Mouse (Mus musculus) adipocyte (in vitro differentiated cells): ENCODE results near the gene Myt1l.

Source experiments
- DNase-seq: peaks from one replicate; pipeline ENCODE4 v3.0.0-alpha.2; 2016; ENCODE audit warnings: low spot score

Myt1l gene

DNA sequence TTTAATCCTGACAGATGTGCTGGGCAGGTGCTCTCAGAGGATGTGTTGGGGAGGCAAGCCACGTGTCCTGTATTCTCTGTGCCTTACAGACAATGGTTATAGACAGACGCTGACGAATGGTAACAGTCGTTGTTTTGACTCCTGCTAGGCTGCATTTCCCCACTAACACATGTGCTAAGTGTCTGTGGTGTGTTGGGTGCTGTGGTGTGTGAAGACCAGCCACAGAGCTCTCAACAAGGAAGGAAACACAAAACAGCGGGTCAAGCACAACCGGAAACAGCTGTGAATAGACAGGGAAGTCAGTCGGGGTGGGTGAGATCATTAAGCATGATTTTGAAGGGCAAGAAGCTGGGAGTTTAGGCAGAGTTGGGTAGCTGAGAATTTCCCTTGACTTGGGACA is 41.1 kb downstream of the Myt1l start:
- DNase-seq, result no peak

DNA sequence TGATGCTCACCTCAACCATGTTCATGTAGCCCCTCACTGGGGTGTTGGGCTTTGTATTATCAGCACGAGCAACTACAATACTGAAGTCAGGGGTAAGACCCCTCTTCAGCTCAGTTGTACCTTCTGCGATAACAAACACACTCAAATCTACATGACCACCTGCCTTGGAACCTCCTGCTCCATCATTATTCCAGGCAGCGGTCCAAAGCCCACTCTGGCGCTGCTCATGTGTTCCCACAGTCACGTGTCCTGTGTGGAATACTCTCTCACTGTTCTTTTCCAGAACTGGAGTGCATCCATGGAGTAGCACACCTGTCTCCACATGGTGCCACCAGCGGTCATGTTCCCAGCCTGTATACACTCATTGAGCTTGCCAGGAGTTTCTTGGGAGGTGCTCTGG is 42.2 kb downstream of the Myt1l start:
- no peak for DNase-seq

DNA sequence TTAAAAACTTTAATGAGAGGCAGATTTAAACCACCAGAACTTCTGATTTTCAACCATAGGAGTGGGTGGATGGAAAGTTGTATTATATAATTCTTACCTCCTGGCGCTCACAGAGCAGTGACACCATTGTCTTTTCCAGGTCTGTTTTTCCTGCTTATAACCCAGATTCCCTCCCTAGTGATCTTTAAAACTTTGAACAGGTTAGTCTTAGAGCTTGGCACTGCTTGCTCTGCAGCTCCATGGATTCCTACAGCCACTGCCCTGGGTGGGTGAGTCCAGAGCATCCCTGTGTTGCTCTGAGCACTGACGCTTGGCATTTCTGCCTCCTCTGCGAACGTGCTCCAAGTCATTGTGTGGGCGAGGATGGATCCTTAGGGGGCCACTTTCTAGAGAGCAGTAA is 43.4 kb downstream of the Myt1l start:
- no peak for DNase-seq

DNA sequence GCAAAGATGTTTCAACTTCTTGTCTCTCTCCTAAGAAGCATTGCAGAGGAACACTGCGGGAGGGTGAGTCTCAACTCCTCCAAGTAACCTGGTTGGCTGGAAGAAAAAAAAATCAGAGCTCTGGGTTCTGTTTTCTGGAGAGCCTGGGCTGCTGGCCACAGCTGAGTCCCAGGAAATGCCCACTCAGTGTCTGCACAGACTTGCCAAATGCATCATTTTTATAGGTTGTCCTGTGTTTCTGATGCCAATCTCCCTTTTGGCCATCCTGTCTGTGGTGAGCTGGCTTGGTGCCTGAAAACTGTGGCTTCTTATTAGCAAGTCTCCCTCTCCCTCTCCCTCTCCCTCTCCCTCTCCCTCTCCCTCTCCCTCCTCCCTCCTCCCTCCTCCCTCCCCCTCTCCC is 65.6 kb downstream of the Myt1l start:
- no peak for DNase-seq

DNA sequence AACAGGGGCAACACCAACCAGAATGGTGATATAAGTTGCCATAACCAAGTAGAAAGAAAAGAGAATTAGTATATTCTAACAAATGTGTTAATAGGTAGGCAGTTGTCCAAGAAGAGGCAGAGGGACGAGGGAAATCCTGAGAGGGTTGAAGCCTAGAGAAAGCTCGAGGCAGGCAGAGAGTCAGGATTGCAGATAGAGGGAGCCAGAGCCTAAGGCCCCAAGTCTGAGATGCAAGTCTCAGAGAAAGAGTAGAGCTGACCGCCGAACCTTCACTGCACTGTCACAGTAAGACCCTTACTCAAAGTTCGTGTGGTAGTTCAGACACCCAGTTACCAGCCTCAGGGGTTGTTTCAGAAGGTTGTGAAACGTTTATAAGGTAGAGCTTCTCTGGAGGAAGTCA is 71.7 kb downstream of the Myt1l start:
- DNase-seq, result no peak

DNA sequence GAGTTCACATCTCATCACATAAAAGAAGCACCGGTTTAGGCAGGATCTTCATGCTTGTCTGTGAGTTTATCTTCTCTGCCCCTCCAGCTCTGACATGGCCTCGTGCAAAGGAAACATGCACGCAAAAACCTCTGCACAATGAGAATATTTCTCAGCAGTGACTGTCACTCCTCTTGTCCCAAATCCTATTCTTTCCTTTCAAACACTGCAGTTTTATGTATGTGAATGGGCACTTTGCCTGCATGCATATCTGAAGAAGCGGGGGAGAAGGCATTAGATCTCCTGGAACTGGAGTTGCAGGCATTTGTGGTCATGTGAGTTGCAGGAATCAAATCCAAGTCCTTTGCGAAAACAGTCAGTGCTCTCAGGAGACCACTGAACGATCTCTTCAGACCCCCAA is 73.0 kb downstream of the Myt1l start:
- DNase-seq, result no peak

DNA sequence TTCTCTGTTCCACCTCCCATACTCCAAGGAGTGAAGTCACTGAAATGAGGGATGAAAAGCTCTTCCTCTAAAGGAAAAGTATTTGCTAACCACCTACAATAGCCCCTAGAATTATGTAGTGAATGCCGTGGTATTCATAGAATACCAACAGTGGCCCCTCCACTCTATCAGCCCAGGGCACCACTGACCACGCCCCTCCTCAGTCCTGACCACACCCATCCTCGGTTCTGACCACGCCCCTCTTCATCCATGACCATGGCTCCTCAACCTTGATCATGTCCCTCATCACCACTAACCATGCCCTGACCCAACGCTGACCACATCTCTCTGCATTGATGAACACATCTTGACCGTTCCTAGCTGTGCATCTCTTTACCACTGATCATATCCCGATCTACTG is 76.5 kb downstream of the Myt1l start:
- DNase-seq, result no peak

DNA sequence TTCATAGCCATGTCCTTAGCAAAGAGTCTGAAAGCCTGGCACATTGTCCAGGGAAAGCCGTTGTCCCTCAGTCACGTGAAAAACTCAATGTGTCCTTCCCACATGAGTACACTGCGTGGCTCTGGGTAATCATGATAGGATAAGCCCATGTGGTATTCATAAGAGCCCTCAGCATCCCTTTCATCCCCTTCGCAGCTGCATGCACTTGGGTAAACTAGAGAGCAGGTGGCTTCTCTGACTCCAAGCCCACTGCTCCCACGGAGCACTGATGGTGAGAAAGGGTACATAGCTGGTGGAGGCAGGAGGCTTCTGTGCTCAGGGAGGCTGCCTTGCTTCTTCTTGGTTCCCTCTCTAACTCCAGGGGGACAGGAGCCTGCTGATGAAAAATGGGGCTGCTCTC is 76.9 kb downstream of the Myt1l start:
- DNase-seq, result no peak

DNA sequence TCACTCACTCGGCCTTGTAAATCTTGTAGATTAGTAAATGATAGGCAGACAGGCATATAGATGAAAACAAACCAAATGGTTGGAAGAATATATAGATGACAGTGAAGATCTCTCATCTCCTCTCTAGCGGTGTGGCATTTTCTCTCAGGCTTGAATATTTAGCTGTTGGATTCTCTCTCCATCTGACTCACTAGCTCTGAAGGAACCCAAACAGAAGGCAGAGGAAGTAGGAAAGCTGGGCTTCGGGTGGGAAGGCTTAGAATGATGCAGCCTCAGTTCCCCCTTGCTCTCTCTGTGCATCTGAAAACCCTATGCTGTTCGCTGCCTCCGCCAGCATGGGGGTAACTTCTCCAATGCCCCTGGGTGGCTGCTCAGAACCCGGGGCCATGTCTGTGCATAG is 78.0 kb downstream of the Myt1l start:
- no peak for DNase-seq

DNA sequence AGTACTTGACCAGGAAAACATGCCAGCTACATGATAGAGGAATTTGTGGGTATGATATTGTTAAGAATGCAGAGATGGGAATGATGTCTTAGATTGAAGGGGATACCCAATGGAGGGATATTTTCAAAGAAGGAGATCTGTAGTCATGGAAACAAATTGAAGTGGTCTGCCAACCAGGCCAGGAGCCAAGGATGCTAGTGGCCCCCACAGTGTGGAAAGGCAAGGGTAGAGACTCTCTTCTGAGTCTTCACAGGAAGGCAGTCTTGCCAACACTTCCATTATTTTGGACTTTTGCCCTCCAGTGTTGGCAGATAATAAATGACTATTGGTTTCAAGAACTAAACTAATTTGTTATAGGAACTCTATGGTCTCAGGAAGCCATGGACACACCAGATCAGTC is 89.6 kb downstream of the Myt1l start:
- no peak for DNase-seq

DNA sequence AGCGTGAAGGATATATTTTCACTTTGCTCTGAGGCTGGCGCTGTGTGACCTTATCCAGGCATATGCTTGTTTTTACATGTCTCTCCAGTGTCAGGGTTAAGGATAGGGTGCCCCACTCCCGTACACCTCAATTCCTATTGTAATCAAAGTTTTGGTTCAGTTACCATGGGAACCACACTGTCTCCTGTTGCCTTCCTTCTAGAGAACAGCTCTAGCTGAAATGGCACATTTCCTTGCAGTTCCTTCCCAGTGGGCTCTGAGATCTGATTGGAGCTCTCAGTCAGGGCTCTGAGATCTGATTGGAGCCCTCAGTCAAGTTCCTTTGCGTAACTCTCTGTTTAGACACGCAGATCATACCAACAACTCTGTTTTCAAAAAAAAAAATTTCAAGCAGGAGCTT is 93.3 kb downstream of the Myt1l start:
- no peak for DNase-seq

DNA sequence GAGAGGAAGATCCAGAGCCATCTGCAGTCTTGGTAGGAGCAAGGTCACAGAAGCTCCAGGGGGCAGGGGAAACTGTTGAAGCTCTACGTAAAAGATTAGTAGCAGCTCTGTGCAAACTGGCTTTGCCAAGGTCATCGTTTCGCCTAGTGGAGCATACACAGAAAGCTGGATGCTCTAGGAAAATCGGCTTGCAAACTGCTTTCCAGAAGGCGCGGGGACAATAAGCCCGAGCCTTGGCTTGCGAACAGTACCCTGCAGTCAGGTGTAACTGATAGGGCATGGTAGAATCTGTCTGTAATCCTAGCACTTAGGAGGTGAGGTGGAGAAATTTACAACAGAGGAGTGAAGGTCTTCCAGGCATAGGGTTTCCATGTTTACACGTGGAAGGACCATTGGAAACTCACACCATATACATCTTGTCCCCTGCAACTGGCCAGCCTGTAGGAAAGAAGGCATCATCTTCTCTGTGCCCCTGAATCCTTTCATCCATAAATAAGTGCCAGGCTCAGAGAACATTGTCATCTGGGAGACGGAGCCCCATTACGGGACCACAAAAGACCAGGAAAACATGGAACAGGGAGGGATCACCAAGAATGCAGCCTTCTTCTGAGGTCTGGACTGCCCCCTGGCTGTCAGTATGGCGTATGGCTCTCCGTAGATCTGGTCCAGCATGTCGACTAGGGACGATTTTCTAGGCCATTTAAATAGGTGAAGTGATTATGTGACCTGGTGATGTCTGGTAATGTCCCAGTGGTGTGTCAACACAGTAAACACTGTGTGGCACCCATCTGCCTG is 100.0 kb downstream of the Myt1l start:
- DNase-seq, result no peak

DNA sequence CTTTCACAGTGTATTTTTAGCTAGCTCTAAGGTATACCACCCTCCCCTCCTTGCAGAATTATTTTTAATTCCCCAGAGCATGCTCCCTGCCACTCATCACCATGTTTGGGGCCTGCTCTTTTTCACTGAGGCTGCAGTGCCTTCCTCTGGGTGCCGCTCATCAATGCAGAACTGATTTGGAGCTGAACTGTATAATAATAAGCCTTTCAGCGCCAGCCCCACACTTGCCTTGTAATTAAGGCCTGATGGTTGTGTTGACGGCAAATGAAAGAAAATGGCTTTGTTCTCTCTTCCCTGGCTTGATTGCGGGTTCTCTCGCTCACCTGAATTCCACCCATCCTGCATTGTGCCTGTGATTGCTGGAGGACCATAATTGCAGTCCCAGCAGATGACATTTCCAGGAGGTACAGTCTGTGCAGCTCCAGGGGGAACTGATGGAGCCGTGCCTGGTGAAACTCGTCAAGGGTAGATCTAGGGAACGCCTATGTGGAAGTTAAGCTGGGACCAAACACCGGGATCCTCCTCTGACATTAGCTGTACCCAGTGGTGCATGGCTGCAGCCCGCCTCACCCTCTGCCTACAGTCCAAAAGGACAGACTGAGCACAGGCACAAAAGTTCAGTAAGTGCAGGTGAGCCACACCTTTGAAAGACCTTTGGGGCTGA is 101.8 kb downstream of the Myt1l start:
- no peak for DNase-seq

DNA sequence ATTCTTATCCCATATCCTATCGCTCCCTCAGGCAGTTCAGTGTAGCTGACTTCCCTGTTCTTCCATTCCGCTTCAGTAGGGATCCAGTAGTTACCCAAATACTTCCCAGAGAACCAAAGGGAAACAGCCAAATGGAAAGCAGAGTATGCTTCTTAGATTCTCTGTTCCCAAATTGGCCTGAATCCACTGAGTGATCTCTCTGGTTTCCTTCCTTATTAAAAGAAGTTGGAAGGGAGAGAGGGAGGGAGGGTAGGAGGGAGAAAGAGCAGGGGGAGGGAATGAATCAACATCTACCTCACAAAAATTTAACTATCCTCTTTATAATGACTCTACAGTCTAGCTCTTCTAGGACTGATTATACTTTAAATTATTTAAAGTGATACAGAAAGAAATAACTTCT is 106.3 kb downstream of the Myt1l start:
- DNase-seq, result no peak

DNA sequence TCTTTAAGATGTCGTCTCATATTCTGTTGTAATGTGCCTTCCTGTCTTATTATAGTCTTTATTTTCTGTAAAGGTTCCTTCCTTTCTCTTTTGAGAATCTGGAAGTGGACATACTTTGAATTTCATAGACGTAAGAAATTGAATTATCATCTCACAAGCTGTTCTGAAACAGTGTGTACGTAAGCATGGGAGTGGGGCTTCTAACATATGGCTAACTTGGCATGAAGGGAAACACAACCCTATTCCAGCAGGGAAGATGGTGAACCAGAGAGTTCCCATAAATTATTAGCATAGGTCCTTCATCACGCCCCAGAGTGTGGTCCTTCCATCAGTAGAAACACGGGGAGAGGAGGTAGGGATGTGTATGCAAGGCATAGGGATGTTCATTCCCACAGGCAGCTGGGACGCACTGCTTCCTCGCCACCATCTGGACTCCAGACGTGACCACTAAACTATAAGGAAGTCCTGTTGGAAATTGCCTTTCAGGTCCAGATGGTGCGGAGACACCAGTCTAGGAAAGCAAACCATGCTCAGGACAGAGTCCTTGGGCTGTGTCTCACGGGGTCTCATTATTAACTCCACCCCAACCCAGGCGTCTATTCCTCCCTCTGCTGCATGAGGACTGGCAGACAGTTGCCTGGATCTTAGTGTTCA is 111.5 kb downstream of the Myt1l start:
- no peak for DNase-seq

DNA sequence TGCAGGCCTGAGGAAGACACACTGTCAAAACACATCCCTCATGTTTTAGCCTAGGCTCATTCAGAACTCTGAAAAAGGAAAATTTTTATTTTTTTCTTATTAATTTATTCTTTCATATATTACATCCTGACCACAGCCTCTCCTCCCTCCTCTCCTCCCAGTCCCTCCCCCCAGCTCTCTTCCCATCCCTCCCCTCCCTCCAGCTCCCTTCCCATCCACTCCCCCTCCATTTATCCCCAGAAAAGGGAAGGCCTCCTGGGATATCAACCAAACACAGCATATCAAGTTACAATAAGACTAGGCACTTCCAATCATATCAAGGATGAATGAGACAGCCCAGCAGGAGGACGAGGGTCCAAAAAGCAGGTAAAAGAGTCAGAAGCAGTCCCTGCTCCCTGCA is 112.0 kb downstream of the Myt1l start:
- no peak for DNase-seq

DNA sequence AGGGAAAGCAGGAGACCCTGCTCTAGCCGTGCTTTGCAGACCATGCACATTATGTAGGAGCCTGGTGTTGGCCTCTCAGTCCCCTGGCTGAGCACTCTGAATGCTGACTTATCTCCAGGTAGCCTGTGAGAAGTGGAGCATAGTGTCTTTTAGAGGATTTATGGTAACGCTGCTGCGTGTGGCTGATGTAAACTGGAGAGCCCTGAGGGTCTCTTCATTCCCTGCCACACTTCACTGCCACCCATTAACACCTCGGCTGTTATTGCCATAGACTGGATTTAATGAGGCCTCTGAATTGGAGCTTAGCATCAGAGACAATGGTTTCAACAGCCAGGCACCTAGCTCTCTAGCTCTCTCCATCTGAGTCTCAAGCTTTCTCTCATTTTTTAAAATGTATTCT is 114.7 kb downstream of the Myt1l start:
- no peak for DNase-seq

DNA sequence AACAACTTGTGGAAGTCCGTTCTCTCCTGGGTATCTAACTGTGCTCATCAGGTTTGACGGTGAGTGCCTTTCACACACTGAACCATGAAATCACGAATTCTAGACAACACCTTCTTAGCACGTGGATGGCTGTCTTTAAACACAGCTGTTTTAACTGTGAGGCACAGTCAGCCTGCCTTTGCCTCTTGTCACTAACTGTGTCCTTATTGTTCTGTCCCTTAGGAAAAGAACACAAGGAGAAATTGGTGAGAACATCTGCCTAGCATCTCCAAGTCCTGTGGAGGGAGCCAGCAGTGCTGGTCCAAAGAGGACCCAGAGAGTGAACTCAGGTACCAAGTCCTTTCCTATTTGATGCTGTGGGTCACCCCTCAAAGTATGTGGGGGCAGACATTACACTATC is 115.9 kb downstream of the Myt1l start:
- no peak for DNase-seq

DNA sequence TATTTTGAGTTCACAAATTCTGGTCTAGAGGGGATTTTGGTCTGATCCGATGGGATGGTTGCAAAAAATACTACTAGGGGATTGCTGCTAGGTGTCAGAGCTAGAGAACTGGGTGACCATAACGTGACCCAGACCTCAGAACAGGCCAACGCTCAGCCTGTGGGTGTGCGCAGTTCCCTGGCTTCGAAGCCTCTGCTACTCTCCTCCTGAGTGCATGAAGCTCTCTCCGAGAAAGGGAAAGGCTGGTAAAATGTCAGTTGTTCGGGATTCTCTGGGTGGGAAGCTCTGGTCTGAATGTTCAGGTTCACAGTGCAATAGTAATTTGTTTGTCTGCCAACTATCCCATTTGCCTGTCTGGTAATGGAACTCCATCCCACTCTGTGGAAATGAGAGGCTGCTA is 116.5 kb downstream of the Myt1l start:
- DNase-seq, result no peak

DNA sequence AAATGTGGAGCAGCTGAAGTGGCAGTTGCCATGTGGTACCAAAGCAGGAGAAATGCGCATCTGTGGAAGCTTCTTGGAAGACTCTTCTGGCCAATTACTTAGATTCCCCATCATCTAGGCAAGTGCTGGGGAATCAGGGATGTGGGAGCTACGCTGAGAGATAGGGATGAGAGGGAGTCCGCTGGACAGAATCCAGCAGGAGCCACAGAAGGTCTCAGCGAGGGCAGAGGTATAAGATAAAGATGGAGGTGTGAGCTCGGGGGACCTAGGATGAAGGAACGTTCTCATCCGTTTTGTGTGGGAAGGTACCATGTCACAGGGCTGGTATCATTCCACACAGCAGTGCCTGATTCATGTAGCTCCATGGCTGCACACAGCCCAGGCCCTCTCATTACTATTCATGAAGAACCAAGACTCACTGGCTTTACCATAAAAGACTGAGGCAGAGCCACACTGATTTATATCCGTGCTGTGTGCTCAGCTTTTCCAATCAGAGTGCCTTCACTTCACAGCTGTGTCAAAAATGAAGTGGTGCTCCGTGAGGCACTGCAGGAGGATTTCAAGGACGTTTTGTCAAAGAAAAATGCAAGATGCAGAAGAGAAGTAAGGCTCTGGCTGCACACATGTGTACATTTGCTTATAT is 121.4 kb downstream of the Myt1l start:
- no peak for DNase-seq

DNA sequence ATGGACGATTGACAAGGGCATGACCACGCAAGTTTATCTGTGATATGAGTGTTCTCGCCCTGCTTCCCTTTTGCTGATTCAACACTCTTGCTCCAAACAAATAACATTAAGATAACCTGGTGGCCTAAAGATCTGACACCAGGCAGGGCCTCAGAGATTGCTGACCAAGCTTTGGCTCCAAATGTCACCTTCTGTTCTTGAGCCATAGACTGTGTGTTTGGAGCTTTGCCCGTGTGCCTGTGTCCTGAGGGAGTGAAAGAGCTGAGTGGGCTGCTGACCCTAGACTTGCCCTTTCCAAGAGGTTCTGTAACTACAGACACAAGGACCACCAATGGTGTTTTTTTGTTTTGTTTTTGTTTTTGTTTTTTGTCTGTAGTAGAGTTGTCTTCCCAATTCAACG is 124.3 kb downstream of the Myt1l start:
- DNase-seq, result no peak

DNA sequence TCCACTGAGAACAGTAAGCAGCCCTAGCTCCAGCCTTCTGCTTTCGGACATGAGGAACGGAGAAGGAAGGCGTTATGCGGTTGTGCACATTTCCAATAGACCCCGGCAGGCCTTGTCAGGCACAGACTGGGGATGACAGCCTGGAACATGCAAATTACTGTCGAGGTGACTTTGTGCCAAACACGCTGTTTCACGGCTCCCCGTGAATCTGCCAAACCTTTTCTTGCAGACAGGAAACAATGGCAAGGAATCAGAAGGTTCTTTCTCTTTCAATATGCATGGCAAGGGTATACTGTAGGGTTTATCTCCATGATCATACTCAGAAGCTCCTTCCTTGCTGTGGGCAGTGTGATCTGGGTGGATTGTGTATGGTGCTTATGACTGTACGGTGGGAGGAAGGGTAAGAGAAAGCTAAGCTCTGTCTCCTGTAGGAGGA is 127.0 kb downstream of the Myt1l start:
- DNase-seq, result no peak

DNA sequence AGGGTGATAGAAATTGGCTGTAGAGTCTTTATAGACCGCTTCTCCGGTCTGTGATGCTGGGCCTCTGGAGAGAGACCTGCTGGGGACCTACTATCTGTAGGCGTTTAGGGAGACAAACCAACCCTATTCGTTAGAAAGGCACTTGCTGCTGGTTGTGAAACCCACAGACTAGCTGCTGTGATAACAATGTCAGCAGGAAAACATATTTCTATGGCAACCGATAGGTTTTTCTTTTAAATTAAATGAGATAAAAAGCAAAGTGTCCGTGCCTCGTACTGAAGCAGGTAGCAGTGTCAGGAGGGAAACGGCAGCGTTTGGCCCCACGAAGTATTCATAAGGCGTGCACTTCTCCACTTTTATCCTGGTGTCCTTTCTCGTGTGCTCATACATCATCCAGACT is 127.5 kb downstream of the Myt1l start:
- no peak for DNase-seq
